Mouse (Mus musculus): ENCODE data around the gene Begain.

GRCm38 (mm10) chr12:109022966-109023365 lies 45.1 kb downstream of the Begain start:
- TF ChIP-seq CTCF (IDR thresholded peaks at IDR 0.05; ENCODE audit: extremely low read depth, insufficient read length, insufficient replicate concordance, low read depth, low read length): no peak
- no peak for TF ChIP-seq POLR2A (IDR thresholded peaks at IDR 0.05; ENCODE audit: low read depth, low read length)

Data from small intestine, adult 2 months (tissue).